Mouse (Mus musculus): ENCODE results near the gene Fcamr. TPM values are rescaled to one million over a fixed set of nuclear protein-coding genes. Genes with fewer than 3 reads are reported as not detected.

The Fcamr gene
- polyA plus RNA-seq, 1 experiment = not detected

GRCm38 (mm10) chr1:130798551-130798950, 2.2 kb upstream of the Fcamr start:
- H3K4me1 ChIP-seq = 0 out of 2 replicates have a peak, but pooled peaks cover 8% of the 10 kb centered on the region
- no peak overlapping the region for H3K4me3 ChIP-seq (replicated peaks)
- H3K9me3 ChIP-seq = no peaks in the 10 kb centered on the region
- no peak for TF ChIP-seq FLI1 (IDR thresholded peaks at IDR 0.05; ENCODE audit: low read length)
- TF ChIP-seq GATA1 (IDR thresholded peaks at IDR 0.05; ENCODE audit: borderline replicate concordance, low read length) = no peak
- H3K27me3 ChIP-seq (replicated peaks) = peaks cover 32% of the 10 kb centered on the region
- H3K36me3 ChIP-seq (replicated peaks; ENCODE audit: low read length) = no peaks in the 10 kb centered on the region

- Histone ChIP-seq H3K4me1 (0 out of 2 replicates have a peak, but pooled peaks cover 8% of the 10 kb centered on the region), H3K9me3 (no peaks in the 10 kb centered on the region)
- TF ChIP-seq GATA1 (IDR thresholded peaks at IDR 0.05; ENCODE audit: borderline replicate concordance, low read length) = no peak
- no peak for TF ChIP-seq FLI1 (IDR thresholded peaks at IDR 0.05; ENCODE audit: low read length)
These were observed 1.3 kb upstream of the Fcamr start for GRCm38 (mm10) chr1:130799399-130799798.

GRCm38 (mm10) chr1:130801511-130801910, 809 bp downstream of the Fcamr start:
- H3K4me3 ChIP-seq (replicated peaks) = no peak overlapping the region
- H3K36me3 ChIP-seq (replicated peaks; ENCODE audit: low read length) = no peaks in the 10 kb centered on the region
- H3K4me1 ChIP-seq = 0 out of 2 replicates have a peak, but pooled peaks cover 8% of the 10 kb centered on the region
- TF ChIP-seq GATA1 (IDR thresholded peaks at IDR 0.05; ENCODE audit: borderline replicate concordance, low read length) = no peak
- no peak for TF ChIP-seq FLI1 (IDR thresholded peaks at IDR 0.05; ENCODE audit: low read length)
- H3K9me3 ChIP-seq = no peaks in the 10 kb centered on the region
- H3K27me3 ChIP-seq (replicated peaks) = peaks cover 41% of the 10 kb centered on the region

More at GRCm38 (mm10) chr1:130799399-130799798, 1.3 kb upstream of the Fcamr start:
- peaks cover 35% of the 10 kb centered on the region for H3K27me3 ChIP-seq (replicated peaks)
- no peaks in the 10 kb centered on the region for H3K36me3 ChIP-seq (replicated peaks; ENCODE audit: low read length)
- no peak overlapping the region for H3K4me3 ChIP-seq (replicated peaks)

GRCm38 (mm10) chr1:130802976-130803375, 2.3 kb downstream of the Fcamr start:
- no peaks in the 10 kb centered on the region for H3K9me3 ChIP-seq
- H3K4me1 ChIP-seq = 0 out of 2 replicates have a peak, but pooled peaks cover 4% of the 10 kb centered on the region
- H3K36me3 ChIP-seq (replicated peaks; ENCODE audit: low read length) = no peaks in the 10 kb centered on the region
- H3K4me3 ChIP-seq (replicated peaks) = no peak overlapping the region
- TF ChIP-seq GATA1 (IDR thresholded peaks at IDR 0.05; ENCODE audit: borderline replicate concordance, low read length) (no peak), FLI1 (IDR thresholded peaks at IDR 0.05; ENCODE audit: low read length) (no peak)
- peaks cover 42% of the 10 kb centered on the region for H3K27me3 ChIP-seq (replicated peaks)

- Histone ChIP-seq H3K27me3 (replicated peaks) (peaks cover 45% of the 10 kb centered on the region), H3K9me3 (no peaks in the 10 kb centered on the region), H3K4me3 (replicated peaks) (no peak overlapping the region), H3K4me1 (no peaks in the 10 kb centered on the region), H3K36me3 (replicated peaks; ENCODE audit: low read length) (no peaks in the 10 kb centered on the region)
- TF ChIP-seq GATA1 (IDR thresholded peaks at IDR 0.05; ENCODE audit: borderline replicate concordance, low read length) (no peak), FLI1 (IDR thresholded peaks at IDR 0.05; ENCODE audit: low read length) (no peak)
These were observed 3.6 kb downstream of the Fcamr start for GRCm38 (mm10) chr1:130804279-130804678.

- no peaks in the 10 kb centered on the region for H3K36me3 ChIP-seq (replicated peaks; ENCODE audit: low read length)
- no peak for TF ChIP-seq GATA1 (IDR thresholded peaks at IDR 0.05; ENCODE audit: borderline replicate concordance, low read length)
- TF ChIP-seq FLI1 (IDR thresholded peaks at IDR 0.05; ENCODE audit: low read length) = no peak
- H3K4me1 ChIP-seq = peaks cover 10% of the 10 kb centered on the region
- H3K9me3 ChIP-seq = no peaks in the 10 kb centered on the region
- H3K4me3 ChIP-seq (replicated peaks) = no peak overlapping the region
- peaks cover 42% of the 10 kb centered on the region for H3K27me3 ChIP-seq (replicated peaks)
These were observed 10.2 kb downstream of the Fcamr start for GRCm38 (mm10) chr1:130810906-130811305.

- H3K4me1 ChIP-seq = peaks cover 10% of the 10 kb centered on the region
- no peak for TF ChIP-seq FLI1 (IDR thresholded peaks at IDR 0.05; ENCODE audit: low read length)
- TF ChIP-seq GATA1 (IDR thresholded peaks at IDR 0.05; ENCODE audit: borderline replicate concordance, low read length) = no peak
- no peaks in the 10 kb centered on the region for H3K36me3 ChIP-seq (replicated peaks; ENCODE audit: low read length)
- H3K9me3 ChIP-seq = no peaks in the 10 kb centered on the region
- peaks cover 42% of the 10 kb centered on the region for H3K27me3 ChIP-seq (replicated peaks)
- H3K4me3 ChIP-seq (replicated peaks) = no peak overlapping the region
These were observed 10.6 kb downstream of the Fcamr start for GRCm38 (mm10) chr1:130811316-130811715.

GRCm38 (mm10) chr1:130819737-130820136, 19.0 kb downstream of the Fcamr start:
- H3K4me3 ChIP-seq (replicated peaks) = no peak overlapping the region
- no peaks in the 10 kb centered on the region for H3K36me3 ChIP-seq (replicated peaks; ENCODE audit: low read length)
- no peaks in the 10 kb centered on the region for H3K9me3 ChIP-seq
- H3K27me3 ChIP-seq (replicated peaks) = peaks cover 50% of the 10 kb centered on the region
- H3K4me1 ChIP-seq = no peaks in the 10 kb centered on the region
- TF ChIP-seq GATA1 (IDR thresholded peaks at IDR 0.05; ENCODE audit: borderline replicate concordance, low read length) = no peak
- no peak for TF ChIP-seq FLI1 (IDR thresholded peaks at IDR 0.05; ENCODE audit: low read length)

- TF ChIP-seq FLI1 (IDR thresholded peaks at IDR 0.05; ENCODE audit: low read length) (no peak), GATA1 (IDR thresholded peaks at IDR 0.05; ENCODE audit: borderline replicate concordance, low read length) (no peak)
- H3K9me3 ChIP-seq = no peaks in the 10 kb centered on the region
- no peaks in the 10 kb centered on the region for H3K36me3 ChIP-seq (replicated peaks; ENCODE audit: low read length)
- H3K4me1 ChIP-seq = no peaks in the 10 kb centered on the region
- H3K27me3 ChIP-seq (replicated peaks) = peaks cover 54% of the 10 kb centered on the region
- H3K4me3 ChIP-seq (replicated peaks) = no peak overlapping the region
These were observed 19.8 kb downstream of the Fcamr start for GRCm38 (mm10) chr1:130820316-130821148.

GRCm38 (mm10) chr1:130821149-130821471, 20.4 kb downstream of the Fcamr start:
- Histone ChIP-seq H3K4me3 (replicated peaks) (no peak overlapping the region), H3K9me3 (no peaks in the 10 kb centered on the region), H3K4me1 (no peaks in the 10 kb centered on the region), H3K36me3 (replicated peaks; ENCODE audit: low read length) (no peaks in the 10 kb centered on the region), H3K27me3 (replicated peaks) (peaks cover 57% of the 10 kb centered on the region)
- TF ChIP-seq FLI1 (IDR thresholded peaks at IDR 0.05; ENCODE audit: low read length) (no peak), GATA1 (IDR thresholded peaks at IDR 0.05; ENCODE audit: borderline replicate concordance, low read length) (no peak)

Data from megakaryocyte, embryonic 14.5 days (primary cell).